Mouse (Mus musculus): ENCODE results near the gene Cysltr2. TPM values are rescaled to one million over a fixed set of nuclear protein-coding genes. Genes with fewer than 3 reads are reported as not detected.

The Cysltr2 gene
- polyA plus RNA-seq (2015; fragmentation: Illumina TruSeq; extraction: RNeasy Lipid Tissue Mini Kit (QIAGEN cat#74804); ENCODE audit: insufficient read depth, low replicate concordance): 5.9 TPM

GRCm38 (mm10) chr14:73048937-73049336 lies at the start of gene Cysltr2:
Gene Cysltr2 (minus strand): TSS chr14:73049114.

Other genes starting within 250 kb of the Cysltr2 start
- gene Rcbtb2, start 73.9 kb upstream of the Cysltr2 start, polyA plus RNA-seq (2015; fragmentation: Illumina TruSeq; extraction: RNeasy Lipid Tissue Mini Kit (QIAGEN cat#74804); ENCODE audit: insufficient read depth, low replicate concordance): 60.7 TPM
- gene Lpar6, start 188.8 kb upstream of the Cysltr2 start, polyA plus RNA-seq (2015; fragmentation: Illumina TruSeq; extraction: RNeasy Lipid Tissue Mini Kit (QIAGEN cat#74804); ENCODE audit: insufficient read depth, low replicate concordance): 20.0 TPM